Mouse (Mus musculus) lung, adult 2 months (tissue): Measurements from ENCODE around the gene Ccdc40. TPM values are rescaled to one million over a fixed set of nuclear protein-coding genes. Genes with fewer than 3 reads are reported as not detected.

ENCODE experiments used
- DNase-seq: peaks from one replicate; pipeline ENCODE4 v3.0.0; 2022
- H3K4me1 ChIP-seq: fragments of 200-500 bp; 2 replicates; pipeline ENCODE4 v1.6.1; 2011; ENCODE audit warnings: low read length; ENCODE audit not compliant: control insufficient read depth, insufficient read depth
- H3K4me3 ChIP-seq: fragments of 200-500 bp; replicated peaks from 2 replicates; pipeline ENCODE3; 2011; ENCODE audit warnings: low read depth, mild to moderate bottlenecking, control low read depth, low read length; ENCODE audit errors: extremely low read depth
- CTCF ChIP-seq: fragments of 200-500 bp; IDR thresholded peaks from 2 replicates; pipeline ENCODE4 v1.5.1; 2011; ENCODE audit warnings: mild to moderate bottlenecking, low read length, control low read depth; ENCODE audit not compliant: insufficient read depth
- POLR2A ChIP-seq: fragments of 200-500 bp; IDR thresholded peaks from 2 replicates; pipeline ENCODE4 v1.6.1; 2011; ENCODE audit warnings: low read depth, mild to moderate bottlenecking, control low read depth, low read length, borderline replicate concordance; ENCODE audit errors: extremely low read depth
- WGBS: fragments of 180-500 bp; shearing (Covaris S2); methylation state at CpG from one replicate; pipeline ENCODE4 v1.1.7; 2018; 5-methylcytosine and 5-hydroxymethylcytosine counted together
- polyA plus RNA-seq: library from polyadenylated mRNA; depleted of rRNA; stranded (reverse); fragments of >200 nt; gene quantifications from 2 replicates; pipeline ENCODE4 v1.2.3, GENCODE M21; 2012

The Ccdc40 gene
- polyA plus RNA-seq, 1 experiment, result 9.7 TPM

GRCm38 (mm10) chr11:119206562-119206961 is 21.8 kb upstream of the Ccdc40 start:
- DNase-seq, result peak; percentile 81
- Histone ChIP-seq H3K4me3 (no peak overlapping the region), H3K4me1 (no peaks in the 10 kb centered on the region)
- WGBS, result 24% methylated on average over 5 of the region's 5 CpGs
- no peak for TF ChIP-seq POLR2A
- peak; percentile 97 for TF ChIP-seq CTCF

GRCm38 (mm10) chr11:119207986-119208385 is 20.4 kb upstream of the Ccdc40 start:
- DNase-seq, result no peak
- H3K4me1 ChIP-seq, result no peaks in the 10 kb centered on the region
- WGBS, result 91% methylated on average over 6 of the region's 6 CpGs
- no peak for TF ChIP-seq CTCF
- no peak for TF ChIP-seq POLR2A
- no peak overlapping the region for H3K4me3 ChIP-seq

GRCm38 (mm10) chr11:119208870-119209370 is 19.5 kb upstream of the Ccdc40 start:
- Histone ChIP-seq H3K4me1 (no peaks in the 10 kb centered on the region), H3K4me3 (no peak overlapping the region)
- TF ChIP-seq POLR2A, result no peak
- no peak for TF ChIP-seq CTCF
- DNase-seq, result no peak
- WGBS, result 91% methylated on average over 20 of the region's 20 CpGs

GRCm38 (mm10) chr11:119209371-119210025 is 18.9 kb upstream of the Ccdc40 start:
- WGBS, result 66% methylated on average over 10 of the region's 10 CpGs
- DNase-seq, result no peak
- no peak for TF ChIP-seq POLR2A
- Histone ChIP-seq H3K4me3 (no peak overlapping the region), H3K4me1 (no peaks in the 10 kb centered on the region)

- no peak for TF ChIP-seq CTCF
- TF ChIP-seq POLR2A, result no peak
- Histone ChIP-seq H3K4me3 (no peak overlapping the region), H3K4me1 (peaks cover 5% of the 10 kb centered on the region; the same call in 1 of the 2 replicates)
- peak; percentile 58 for DNase-seq
- WGBS, result 69% methylated on average over 31 of the region's 32 CpGs
These were observed 17.9 kb upstream of the Ccdc40 start for GRCm38 (mm10) chr11:119210321-119211100.

GRCm38 (mm10) chr11:119211604-119212309 is 16.6 kb upstream of the Ccdc40 start:
- no peak for DNase-seq
- TF ChIP-seq POLR2A (no peak), CTCF (no peak)
- no peak overlapping the region for H3K4me3 ChIP-seq
- peaks cover 8% of the 10 kb centered on the region; the same call in 1 of the 2 replicates for H3K4me1 ChIP-seq
- 93% methylated on average over 21 of the region's 21 CpGs for WGBS

GRCm38 (mm10) chr11:119213166-119213885 is 15.0 kb upstream of the Ccdc40 start:
- 71% methylated on average over 19 of the region's 19 CpGs for WGBS
- DNase-seq, result no peak
- no peak for TF ChIP-seq POLR2A
- H3K4me3 ChIP-seq, result no peak overlapping the region
- peaks cover 8% of the 10 kb centered on the region; the same call in 1 of the 2 replicates for H3K4me1 ChIP-seq

GRCm38 (mm10) chr11:119215038-119215904 is 13.1 kb upstream of the Ccdc40 start:
- Histone ChIP-seq H3K4me3 (no peak overlapping the region), H3K4me1 (peaks cover 8% of the 10 kb centered on the region; the same call in 1 of the 2 replicates)
- WGBS, result 3% methylated on average over 18 of the region's 18 CpGs
- TF ChIP-seq CTCF, result 0 out of 2 replicates have a peak, but pooled peaks have one; percentile 8
- peak; percentile 11; the same call in 1 of the 2 replicates for TF ChIP-seq POLR2A
- DNase-seq, result peak; percentile 64
